Comparison of ENCODE assay signal across 7 mouse cellular contexts in the genomic region with DNA sequence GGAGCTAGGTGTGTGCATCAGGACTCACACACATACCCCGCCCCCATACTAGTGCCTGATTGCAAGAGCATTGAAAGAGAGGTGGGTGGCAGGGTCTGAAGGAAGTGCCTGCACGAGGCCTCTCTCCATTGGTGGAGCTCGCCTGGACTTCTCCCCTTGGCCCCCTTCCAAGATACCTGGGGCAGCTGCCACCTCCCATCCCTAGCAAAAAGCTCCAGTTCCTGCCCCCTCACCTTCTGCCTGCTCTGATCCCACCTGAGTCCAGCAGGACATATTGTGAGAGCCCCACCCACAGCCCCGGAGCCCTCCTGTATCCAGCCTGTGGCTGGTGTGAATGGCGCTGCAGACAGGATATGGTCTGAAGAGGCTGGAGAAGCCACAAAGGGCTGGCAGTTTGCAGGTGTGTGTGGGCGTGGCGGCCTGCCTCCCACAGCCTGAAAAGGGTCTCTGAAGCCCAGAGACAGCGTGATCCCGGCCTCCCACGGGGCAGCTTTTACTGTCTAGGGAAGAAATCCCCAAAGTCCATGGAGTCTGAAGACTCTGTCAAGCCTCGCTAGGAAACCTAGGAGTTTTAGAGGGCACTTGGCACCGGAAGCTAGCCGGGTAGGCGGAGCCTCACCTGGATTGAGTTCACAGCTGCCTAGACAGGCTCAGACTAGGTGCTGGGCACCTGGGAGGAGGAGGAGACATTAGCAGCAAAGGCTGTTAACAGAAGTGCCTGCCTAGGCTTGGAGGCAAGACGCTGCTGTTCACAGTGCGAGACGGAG. TPM values are rescaled to one million over a fixed set of nuclear protein-coding genes. Genes with fewer than 3 reads are reported as not detected.
DNase-seq lines count a peak whose midpoint lies in the region; ATAC-seq and TF ChIP-seq lines count a peak whose summit lies in the region.

No protein-coding gene starts in this region.

- peak; percentile 98 for TF ChIP-seq POLR2A in kidney, adult 2 months (IDR thresholded peaks at IDR 0.05; ENCODE audit: low read depth, low read length)

- peaks cover 14% of the 10 kb centered on the region for H3K36me3 ChIP-seq in G1E (replicated peaks)
- H3K36me3 ChIP-seq in embryonic facial prominence, embryonic 11.5 days (replicated peaks; ENCODE audit: control insufficient read depth, insufficient read depth, low read depth, low read length) = no peaks in the 10 kb centered on the region
- H3K36me3 ChIP-seq in kidney, adult 2 months (ENCODE audit: control insufficient read depth, insufficient read depth, low read length) = no peaks in the 10 kb centered on the region
- H3K36me3 ChIP-seq in lung, postnatal 0 days (ENCODE audit: insufficient read depth, low read length) = no peaks in the 10 kb centered on the region

- H3K4me2 ChIP-seq in embryonic facial prominence, embryonic 11.5 days (ENCODE audit: low read depth, low read length) = peak overlapping the region; percentile 21
- peak overlapping the region; percentile 50 for H3K4me2 ChIP-seq in lung, postnatal 0 days (replicated peaks; ENCODE audit: low read depth, low read length)

- H3K9me3 ChIP-seq in G1E (replicated peaks) = no peaks in the 10 kb centered on the region
- no peaks in the 10 kb centered on the region for H3K9me3 ChIP-seq in embryonic facial prominence, embryonic 11.5 days (replicated peaks; ENCODE audit: control insufficient read depth, low read length)
- no peaks in the 10 kb centered on the region for H3K9me3 ChIP-seq in lung, postnatal 0 days (ENCODE audit: low read length)

- no peaks in the 10 kb centered on the region for H3K27me3 ChIP-seq in G1E (ENCODE audit: insufficient read depth, low read length)
- peaks cover 6% of the 10 kb centered on the region; the same call in 1 of the 2 replicates for H3K27me3 ChIP-seq in embryonic facial prominence, embryonic 11.5 days (ENCODE audit: control insufficient read depth, insufficient read depth, low read length)
- H3K27me3 ChIP-seq in kidney, adult 2 months (replicated peaks; ENCODE audit: control insufficient read depth, insufficient read depth, low read length) = no peaks in the 10 kb centered on the region
- no peaks in the 10 kb centered on the region for H3K27me3 ChIP-seq in lung, postnatal 0 days (replicated peaks; ENCODE audit: insufficient read depth, low read length)

- TF ChIP-seq CTCF in G1E (IDR thresholded peaks at IDR 0.05; ENCODE audit: low read depth, low read length) = no peak
- TF ChIP-seq CTCF in kidney, adult 2 months (conservative IDR thresholded peaks at IDR 0.05; ENCODE audit: insufficient read depth, insufficient read length, low read depth, low read length) = no peak
- TF ChIP-seq CTCF in lung, postnatal 0 days (IDR thresholded peaks at IDR 0.05) = no peak

- no peak for TF ChIP-seq EP300 in lung, postnatal 0 days (IDR thresholded peaks at IDR 0.05)

- H3K4me1 ChIP-seq in G1E (ENCODE audit: insufficient read depth, low read depth, low read length) = peaks cover 96% of the 10 kb centered on the region
- H3K4me1 ChIP-seq in embryonic facial prominence, embryonic 11.5 days (ENCODE audit: control insufficient read depth, insufficient read depth, low read length) = no peaks in the 10 kb centered on the region
- peaks cover 50% of the 10 kb centered on the region for H3K4me1 ChIP-seq in kidney, adult 2 months (ENCODE audit: control insufficient read depth, insufficient read depth, low read length)
- H3K4me1 ChIP-seq in lung, postnatal 0 days (ENCODE audit: insufficient read depth, low read depth, low read length) = no peaks in the 10 kb centered on the region

- no peak for ATAC-seq in G1E (ENCODE audit: extremely low read depth, insufficient number of reproducible peaks, low FRiP score, poor library complexity, severe bottlenecking)
- no peak for ATAC-seq in embryonic facial prominence, embryonic 11.5 days (replicated peaks; ENCODE audit: insufficient number of reproducible peaks, low FRiP score, low TSS enrichment, low read depth)
- ATAC-seq in lung, postnatal 0 days = peak; percentile 75
- no peak for ATAC-seq in cerebellum, adult (ENCODE audit: insufficient number of reproducible peaks, low FRiP score, low TSS enrichment)

- no peak for DNase-seq in G1E (ENCODE audit: low spot score)
- no peak for DNase-seq in embryonic facial prominence, embryonic 11.5 days (ENCODE audit: low spot score)
- DNase-seq in kidney, adult 2 months = peak; percentile 96
- peak; percentile 89 for DNase-seq in lung, postnatal 0 days (ENCODE audit: low spot score)
- peak; percentile 58 to 70 for DNase-seq in thymus, adult 18-20 months
- DNase-seq in cerebellum, adult 11-12 months = no peak

- 20% methylated on average over 17 of the region's 17 CpGs for WGBS in embryonic facial prominence, embryonic 11.5 days
- WGBS in kidney, adult 2 months = 11% methylated on average over 17 of the region's 17 CpGs
- 15% methylated on average over 17 of the region's 17 CpGs for WGBS in lung, postnatal 0 days

- peak overlapping the region; percentile 68 for H3K4me3 ChIP-seq in G1E (ENCODE audit: low read depth, low read length)
- H3K4me3 ChIP-seq in embryonic facial prominence, embryonic 11.5 days (ENCODE audit: low read depth, low read length) = peak overlapping the region; percentile 18; the same call in 1 of the 2 replicates
- H3K4me3 ChIP-seq in kidney, adult 2 months (ENCODE audit: insufficient read depth, low read depth, low read length) = peak overlapping the region; percentile 79
- peak overlapping the region; percentile 28; the same call in 1 of the 2 replicates for H3K4me3 ChIP-seq in lung, postnatal 0 days (ENCODE audit: low read depth, low read length)

- no peak overlapping the region; the same call in 1 of the 2 replicates for H3K9ac ChIP-seq in embryonic facial prominence, embryonic 11.5 days (replicated peaks; ENCODE audit: low read length)
- H3K9ac ChIP-seq in lung, postnatal 0 days (replicated peaks; ENCODE audit: low read depth) = peak overlapping the region; percentile 24

- peak overlapping the region; percentile 59; the same call in 1 of the 2 replicates for H3K27ac ChIP-seq in embryonic facial prominence, embryonic 11.5 days (replicated peaks; ENCODE audit: low read depth, low read length)
- H3K27ac ChIP-seq in kidney, adult 2 months (ENCODE audit: insufficient read depth, low read depth, low read length) = peak overlapping the region; percentile 100
- H3K27ac ChIP-seq in lung, postnatal 0 days (ENCODE audit: low read length) = peak overlapping the region; percentile 84

RNA-seq across cellular contexts. Expression of a gene that starts 2.3 kb away (rescaled TPM):
- total RNA-seq in G1E (2014; fragmentation: Nextera tagmentation) = 339 and 345 TPM in 2 replicates
- total RNA-seq in G1E (2017) = 54.0 and 57.7 TPM in 2 replicates
- 211 and 229 TPM in 2 replicates for polyA plus RNA-seq in G1E (2012)
- 31.4 and 33.2 TPM in 2 replicates for polyA plus RNA-seq in embryonic facial prominence, embryonic 11.5 days (2014; fragmentation: Nextera tagmentation; extraction: Ambion mirVana)
- 342 and 447 TPM in 2 replicates for polyA plus RNA-seq in kidney, adult 2 months (2012; rRNA removed)
- 33.9 and 39.0 TPM in 2 replicates for polyA plus RNA-seq in lung, postnatal 0 days (2015; fragmentation: Nextera tagmentation; extraction: Ambion mirVana)

RNA-seq across cellular contexts. Expression of a gene that starts 40.7 kb away (rescaled TPM):
- total RNA-seq in G1E (2014; fragmentation: Nextera tagmentation) = not detected in 2 replicates
- total RNA-seq in G1E (2017) = 0.17 and 0.49 TPM in 2 replicates
- polyA plus RNA-seq in G1E (2012) = 0.10 and 0.12 TPM in 2 replicates
- polyA plus RNA-seq in embryonic facial prominence, embryonic 11.5 days (2014; fragmentation: Nextera tagmentation; extraction: Ambion mirVana) = 2.0 and 3.2 TPM in 2 replicates
- polyA plus RNA-seq in kidney, adult 2 months (2012; rRNA removed) = 9.9 and 12.7 TPM in 2 replicates
- polyA plus RNA-seq in lung, postnatal 0 days (2015; fragmentation: Nextera tagmentation; extraction: Ambion mirVana) = 4.8 and 5.3 TPM in 2 replicates

RNA-seq across cellular contexts. Expression of a gene that starts 53.3 kb away (rescaled TPM):
- total RNA-seq in G1E (2014; fragmentation: Nextera tagmentation) (3.2 and 6.4 TPM in 2 replicates), G1E (2017) (0.76 and 0.87 TPM in 2 replicates)
- 1.9 and 2.9 TPM in 2 replicates for polyA plus RNA-seq in G1E (2012)
- not detected in 2 replicates for polyA plus RNA-seq in embryonic facial prominence, embryonic 11.5 days (2014; fragmentation: Nextera tagmentation; extraction: Ambion mirVana)
- 0.56 and 2.6 TPM in 2 replicates for polyA plus RNA-seq in kidney, adult 2 months (2012; rRNA removed)
- polyA plus RNA-seq in lung, postnatal 0 days (2015; fragmentation: Nextera tagmentation; extraction: Ambion mirVana) = 0.19 and 0.31 TPM in 2 replicates

RNA-seq across cellular contexts. Expression of a gene that starts 58.9 kb away (rescaled TPM):
- total RNA-seq in G1E (2014; fragmentation: Nextera tagmentation) (5.5 and 7.7 TPM in 2 replicates), G1E (2017) (3.3 and 4.5 TPM in 2 replicates)
- polyA plus RNA-seq in G1E (2012) = 20.5 and 26.3 TPM in 2 replicates
- polyA plus RNA-seq in embryonic facial prominence, embryonic 11.5 days (2014; fragmentation: Nextera tagmentation; extraction: Ambion mirVana) = 28.1 and 30.3 TPM in 2 replicates
- 5.7 and 6.8 TPM in 2 replicates for polyA plus RNA-seq in kidney, adult 2 months (2012; rRNA removed)
- 14.6 and 17.2 TPM in 2 replicates for polyA plus RNA-seq in lung, postnatal 0 days (2015; fragmentation: Nextera tagmentation; extraction: Ambion mirVana)

Comparison
In these comparisons a context has a peak if more than half of its experiments do, and no peak if none do; other contexts are left out.
1. DNase-seq: peak in kidney, adult 2 months (single experiment), lung, postnatal 0 days (single experiment) and thymus, adult 18-20 months (2 of 2); none in G1E (single experiment), embryonic facial prominence, embryonic 11.5 days (single experiment) and cerebellum, adult 11-12 months (single experiment).
2. H3K4me3 ChIP-seq: peak in every context shown above with its lines; median percentile 79 in kidney, adult 2 months; 68 in G1E; 28 in lung, postnatal 0 days; 18 in embryonic facial prominence, embryonic 11.5 days.
3. Peak in every context shown above with its lines, with median percentiles within 50 percentile points of each other: H3K27ac ChIP-seq.